Mouse (Mus musculus) neutrophil, adult 5-6 weeks (primary cell): ENCODE results near the gene Hnrnpm. TPM values are rescaled to one million over a fixed set of nuclear protein-coding genes. Genes with fewer than 3 reads are reported as not detected.
A peak's percentile ranks its signal among the peaks of the same experiment; 100 is the strongest.
"Not testable (repeated sequence)": the region's sequence is repeated elsewhere in the genome, so short reads cannot be mapped to it uniquely, and the experiment has no call there.

ENCODE experiments used
- ATAC-seq: fragments of 151-379, 151-347 bp; 2 replicates; pipeline ENCODE4 v1.8.0; 2017; ENCODE audit warnings: mild to moderate bottlenecking, moderate TSS enrichment; ENCODE audit not compliant: insufficient number of reproducible peaks, poor library complexity, low FRiP score, severe bottlenecking; ENCODE audit errors: extremely low read depth
- total RNA-seq: library from RNA; stranded (forward); fragments of 200-1000 nt; gene quantifications from 2 replicates; pipeline ENCODE4 v1.2.3, GENCODE M21; 2017

The Hnrnpm gene
- 247 and 353 TPM in 2 replicates for total RNA-seq

DNA sequence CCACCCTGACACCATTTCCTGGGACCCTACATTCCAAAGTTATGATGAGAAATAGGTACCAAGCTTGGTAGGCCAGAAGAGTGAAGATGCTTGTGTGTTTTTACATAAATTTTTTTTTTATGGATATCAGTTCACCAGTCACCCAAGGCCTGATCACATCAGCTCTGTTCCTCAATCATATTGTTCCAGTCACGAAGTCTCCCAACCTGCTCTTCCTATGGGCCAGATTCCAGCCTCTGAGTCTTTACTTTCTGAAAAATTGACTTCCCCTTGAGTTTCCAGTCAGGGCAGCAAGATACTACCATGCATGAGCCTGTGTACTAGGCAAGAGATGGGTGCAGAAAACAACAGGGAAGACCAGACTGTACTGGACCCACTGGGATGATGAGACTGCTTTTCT, at the start of gene Hnrnpm:
Gene Hnrnpm, minus strand, starts transcription at position 101 of the 400 bp plus-strand sequence.
- ATAC-seq = no peak

GRCm38 (mm10) chr17:33733526-33733925, 46.9 kb upstream of the Hnrnpm start:
- ATAC-seq = not testable (repeated sequence)

- ATAC-seq = not testable (repeated sequence)
Measured at GRCm38 (mm10) chr17:33732556-33733083, 46.0 kb upstream of the Hnrnpm start.

- ATAC-seq = no peak
Measured at GRCm38 (mm10) chr17:33729215-33729614, 42.6 kb upstream of the Hnrnpm start.

- no peak for ATAC-seq
Measured at GRCm38 (mm10) chr17:33728396-33728795, 41.7 kb upstream of the Hnrnpm start.

DNA sequence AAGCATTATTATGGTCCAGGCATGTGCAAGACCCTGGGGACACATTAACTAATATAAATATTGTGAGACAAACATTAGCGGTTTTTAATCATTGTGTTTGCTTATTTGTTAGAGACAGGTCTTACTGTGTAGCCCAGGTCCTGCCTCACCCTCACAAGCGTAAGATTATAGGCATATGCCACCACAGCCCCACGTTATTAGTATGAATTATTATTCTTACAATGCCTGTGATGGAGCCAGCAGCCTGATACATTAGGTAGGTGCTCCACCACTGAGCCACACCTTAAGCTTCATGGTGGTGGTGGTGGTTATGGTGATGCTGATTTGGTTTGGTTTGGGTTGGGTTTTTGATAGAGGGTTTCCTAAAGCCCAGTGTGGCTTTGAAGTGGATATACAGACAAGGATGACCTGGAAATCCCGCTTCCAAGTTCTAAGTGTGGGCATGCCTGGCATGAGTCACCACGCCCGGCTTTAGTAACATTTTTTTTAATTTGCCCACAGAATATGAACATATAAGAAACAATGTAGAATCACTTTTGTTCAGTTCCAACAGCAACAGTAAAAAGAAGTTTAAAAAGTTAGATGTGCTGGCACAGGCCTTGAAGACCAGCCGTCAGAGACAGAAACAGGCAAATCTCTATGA, 33.2 kb upstream of the Hnrnpm start:
- no peak for ATAC-seq

DNA sequence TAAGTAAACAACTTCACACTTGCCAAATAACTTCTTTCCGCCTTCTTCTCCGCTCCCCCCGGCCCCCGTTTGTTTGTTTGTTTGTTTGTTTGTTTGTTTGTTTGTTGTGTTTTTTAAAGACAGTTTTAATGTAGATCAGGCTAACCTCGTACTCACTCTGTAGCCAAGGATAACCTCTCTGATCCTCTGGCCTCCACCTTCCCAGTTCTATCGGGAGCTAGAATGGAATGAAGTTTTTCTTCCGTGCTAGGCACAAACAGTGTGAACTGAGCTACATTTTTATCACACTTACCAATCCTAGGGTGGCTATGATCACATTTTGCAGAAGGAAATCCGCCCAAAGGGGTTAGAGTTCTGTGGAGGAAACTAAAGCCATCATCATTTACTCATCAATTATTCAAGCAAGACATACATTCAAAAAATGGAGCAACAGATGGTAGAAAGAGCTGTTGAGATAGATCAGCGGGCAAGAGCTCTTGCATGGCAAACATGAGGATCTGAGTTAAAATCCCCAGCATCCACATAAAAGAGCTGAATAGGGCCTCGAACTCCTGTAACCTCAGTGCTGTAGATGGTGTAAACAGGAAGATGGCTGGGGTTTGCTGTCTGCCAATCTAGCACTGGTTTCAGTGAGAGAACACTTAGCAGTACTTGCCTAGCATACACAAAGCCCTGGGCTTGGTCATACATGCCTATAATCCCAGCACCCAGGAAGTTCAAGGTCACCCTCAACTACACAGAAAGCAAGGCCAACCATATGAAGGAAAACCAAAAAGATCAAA, 32.5 kb upstream of the Hnrnpm start:
- ATAC-seq = no peak

- peak; percentile 100 for ATAC-seq
Measured at GRCm38 (mm10) chr17:33718384-33718881, 31.8 kb upstream of the Hnrnpm start, which contains the start of gene March2. March2 (minus strand) TSS chr17:33718670.

DNA sequence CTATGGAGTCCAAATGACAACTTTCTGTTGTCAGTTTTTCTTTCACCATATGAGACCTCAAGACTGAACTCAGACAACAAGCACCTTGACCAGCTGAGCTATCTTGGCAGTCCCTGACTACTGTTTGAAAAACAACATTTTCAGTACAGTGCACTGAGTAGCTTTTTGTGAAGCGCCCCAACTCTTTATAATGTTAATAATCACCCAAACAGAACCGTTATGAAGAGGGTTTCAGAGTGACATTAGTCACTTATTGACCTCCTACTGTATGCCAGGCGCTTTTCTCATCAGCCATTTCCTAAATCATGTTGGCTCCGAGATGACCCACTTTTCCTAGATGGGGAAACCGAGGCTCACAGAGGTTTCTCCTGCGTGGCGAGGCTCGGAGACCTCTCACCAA, 31.3 kb upstream of the Hnrnpm start:
- no peak for ATAC-seq

DNA sequence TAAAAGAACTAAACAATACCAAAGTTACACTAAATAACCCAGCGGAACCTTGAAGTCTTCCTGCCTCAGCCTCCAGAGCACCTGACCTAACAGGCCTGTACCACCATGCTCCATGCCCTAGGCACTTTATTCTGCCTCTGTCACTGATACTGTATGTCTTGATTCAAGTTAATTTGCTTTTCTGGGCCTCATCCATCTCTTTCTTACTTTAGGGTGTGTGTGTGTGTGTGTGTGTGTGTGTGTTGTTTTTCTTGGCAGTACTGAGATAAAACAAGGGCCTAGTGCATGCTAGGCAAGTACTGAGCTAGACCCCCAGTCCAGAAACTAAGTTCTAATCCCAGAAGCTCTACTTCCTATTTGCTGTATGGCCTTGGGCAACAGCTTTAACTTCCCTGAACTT, 30.6 kb upstream of the Hnrnpm start:
- no peak for ATAC-seq

DNA sequence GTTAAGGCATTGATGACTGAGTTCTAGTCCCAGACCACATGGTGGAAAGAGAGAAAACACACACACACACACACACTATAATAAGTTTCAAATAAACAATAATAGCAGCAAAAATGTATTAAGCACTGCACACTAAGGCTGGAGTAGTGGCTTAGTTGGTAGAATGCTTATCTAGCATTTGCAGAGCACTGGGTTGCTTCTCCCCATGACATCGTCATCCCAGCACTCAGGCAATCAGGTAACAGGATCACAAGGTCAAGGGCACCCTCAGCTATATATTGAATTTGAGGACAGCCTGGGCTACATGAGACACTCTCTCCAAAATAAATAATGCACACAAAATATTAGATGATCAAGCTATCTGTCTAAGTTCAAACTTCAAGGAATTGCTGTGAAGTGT, 28.1 kb upstream of the Hnrnpm start:
- no peak for ATAC-seq

DNA sequence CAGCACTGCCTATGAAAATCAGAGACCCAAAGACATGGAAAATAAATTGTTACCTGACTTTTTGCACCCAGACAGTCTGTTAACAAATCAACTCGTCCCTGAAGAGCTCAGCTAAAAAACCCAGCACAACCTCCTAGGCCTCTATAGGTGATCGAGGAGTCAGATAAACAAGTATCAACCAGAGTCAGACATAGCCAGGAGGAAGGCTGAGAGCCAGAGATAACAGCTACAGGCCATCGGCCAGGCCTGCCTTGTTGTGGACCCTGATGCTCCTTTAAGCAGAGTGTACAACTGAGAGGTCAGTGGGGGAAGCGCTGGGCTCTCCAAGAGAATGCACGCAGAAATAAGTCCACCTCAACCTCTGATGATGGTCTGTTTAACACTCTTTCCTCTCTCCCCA, 26.6 kb upstream of the Hnrnpm start:
- no peak for ATAC-seq

GRCm38 (mm10) chr17:33709834-33710233, 23.2 kb upstream of the Hnrnpm start:
- ATAC-seq = no peak

GRCm38 (mm10) chr17:33703091-33703490, 16.4 kb upstream of the Hnrnpm start:
- no peak for ATAC-seq

- no peak for ATAC-seq
Measured at GRCm38 (mm10) chr17:33702178-33702577, 15.5 kb upstream of the Hnrnpm start.

DNA sequence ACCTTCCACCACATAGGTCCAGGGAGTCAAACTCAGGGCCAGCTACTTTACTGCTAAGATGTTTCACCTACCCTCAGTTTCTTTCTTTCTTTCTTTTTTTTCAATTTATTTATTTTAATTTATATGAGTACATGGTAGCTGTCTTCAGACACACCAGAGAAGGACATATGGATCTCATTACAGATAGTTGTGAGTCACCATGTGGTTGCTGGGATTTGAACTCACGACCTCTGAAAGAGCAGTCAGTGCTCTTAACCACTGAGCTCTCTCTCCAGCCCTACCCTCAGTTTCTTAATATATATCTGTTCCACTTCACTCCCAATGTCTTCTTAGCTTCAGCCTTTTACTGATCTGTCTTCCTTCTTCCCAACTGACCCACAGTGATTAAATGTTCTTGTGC, 8.8 kb upstream of the Hnrnpm start:
- ATAC-seq = no peak

- ATAC-seq = peak; percentile 95
Measured at GRCm38 (mm10) chr17:33685249-33685653, 1.4 kb downstream of the Hnrnpm start.

GRCm38 (mm10) chr17:33684671-33685231, 1.9 kb downstream of the Hnrnpm start:
- ATAC-seq = peak; percentile 47

GRCm38 (mm10) chr17:33681767-33682166, 4.9 kb downstream of the Hnrnpm start:
- ATAC-seq = no peak

DNA sequence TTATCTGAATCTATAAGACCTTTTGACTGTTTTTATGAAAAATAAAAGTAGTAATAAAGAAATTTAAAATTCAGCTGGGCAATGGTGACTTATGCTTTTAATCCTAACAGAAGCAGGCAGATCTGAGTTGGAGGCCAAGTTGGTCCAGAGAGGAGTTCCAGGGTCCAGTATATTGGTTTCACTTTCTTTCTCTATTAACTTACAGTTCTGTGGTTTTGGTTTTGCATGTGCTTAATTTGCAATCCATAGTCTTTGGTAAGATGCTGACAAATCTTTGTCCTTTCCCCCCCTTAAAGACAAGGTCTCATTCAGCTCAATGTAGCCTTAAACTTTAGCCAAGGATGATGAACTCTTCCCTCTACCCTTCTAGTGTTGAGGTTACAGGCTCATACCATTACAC, 7.9 kb downstream of the Hnrnpm start:
- no peak for ATAC-seq
